Mouse (Mus musculus): ENCODE measurements around the gene Zfp2. TPM values are rescaled to one million over a fixed set of nuclear protein-coding genes. Genes with fewer than 3 reads are reported as not detected.

Zfp2 gene
- polyA plus RNA-seq, 1 experiment from 2014 or later = 57.4 TPM

- Histone ChIP-seq H3K9ac (no peak overlapping the region), H3K27me3 (replicated peaks) (peaks cover 52% of the 10 kb centered on the region), H3K4me1 (peaks cover 18% of the 10 kb centered on the region), H3K4me2 (no peak overlapping the region), H3K36me3 (replicated peaks) (no peaks in the 10 kb centered on the region), H3K27ac (no peak overlapping the region), H3K9me3 (no peaks in the 10 kb centered on the region), H3K4me3 (no peak overlapping the region)
- WGBS = 10% methylated on average over 10 of the region's 10 CpGs
- no peak for ATAC-seq (replicated peaks)
Measured at GRCm38 (mm10) chr11:50849310-50849709, 66.7 kb downstream of the Zfp2 start.

Other genes starting within 250 kb of the Zfp2 start
- gene Zfp354c, start 88.4 kb downstream of the Zfp2 start, polyA plus RNA-seq (2015; fragmentation: Nextera tagmentation; extraction: Ambion mirVana) = 62.3 and 64.4 TPM in 2 replicates
- gene Zfp879, start 74.6 kb downstream of the Zfp2 start, polyA plus RNA-seq (2015; fragmentation: Nextera tagmentation; extraction: Ambion mirVana) = 1.5 and 2.0 TPM in 2 replicates
- gene Grm6, start 65.5 kb downstream of the Zfp2 start, polyA plus RNA-seq (2015; fragmentation: Nextera tagmentation; extraction: Ambion mirVana) = 0.10 and 0.13 TPM in 2 replicates
- 12.9 and 13.0 TPM in 2 replicates for gene Zfp454, start 28.5 kb downstream of the Zfp2 start, polyA plus RNA-seq (2015; fragmentation: Nextera tagmentation; extraction: Ambion mirVana)
- gene Zfp354b, start 15.5 kb upstream of the Zfp2 start, polyA plus RNA-seq (2015; fragmentation: Nextera tagmentation; extraction: Ambion mirVana) = 3.6 and 5.2 TPM in 2 replicates
- gene 4933414I15Rik, start 27.6 kb upstream of the Zfp2 start, polyA plus RNA-seq (2015; fragmentation: Nextera tagmentation; extraction: Ambion mirVana) = not detected in 2 replicates
- not detected in 2 replicates for gene Prop1, start 37.6 kb upstream of the Zfp2 start, polyA plus RNA-seq (2015; fragmentation: Nextera tagmentation; extraction: Ambion mirVana)
- gene Olfr1378, start 50.4 kb upstream of the Zfp2 start, polyA plus RNA-seq (2015; fragmentation: Nextera tagmentation; extraction: Ambion mirVana) = not detected in 2 replicates
- not detected in 2 replicates for gene Olfr1377, start 65.8 kb upstream of the Zfp2 start, polyA plus RNA-seq (2015; fragmentation: Nextera tagmentation; extraction: Ambion mirVana)
- gene Olfr51, start 87.4 kb upstream of the Zfp2 start, polyA plus RNA-seq (2015; fragmentation: Nextera tagmentation; extraction: Ambion mirVana) = not detected in 2 replicates
- not detected in 2 replicates for gene Olfr54, start 98.1 kb upstream of the Zfp2 start, polyA plus RNA-seq (2015; fragmentation: Nextera tagmentation; extraction: Ambion mirVana)
- not detected in 2 replicates for gene Olfr1375, start 131.9 kb upstream of the Zfp2 start, polyA plus RNA-seq (2015; fragmentation: Nextera tagmentation; extraction: Ambion mirVana)
- gene Zfp354a, start 143.1 kb upstream of the Zfp2 start, polyA plus RNA-seq (2015; fragmentation: Nextera tagmentation; extraction: Ambion mirVana) = 14.8 and 15.1 TPM in 2 replicates

Data from midbrain, embryonic 15.5 days (tissue).